Mouse (Mus musculus): ENCODE data around the gene Herc1. TPM values are rescaled to one million over a fixed set of nuclear protein-coding genes. Genes with fewer than 3 reads are reported as not detected.
A peak's percentile ranks its signal among the peaks of the same experiment; 100 is the strongest.

Herc1 gene
- polyA plus RNA-seq, 1 experiment from 2014 or later = 24.9 TPM

DNA sequence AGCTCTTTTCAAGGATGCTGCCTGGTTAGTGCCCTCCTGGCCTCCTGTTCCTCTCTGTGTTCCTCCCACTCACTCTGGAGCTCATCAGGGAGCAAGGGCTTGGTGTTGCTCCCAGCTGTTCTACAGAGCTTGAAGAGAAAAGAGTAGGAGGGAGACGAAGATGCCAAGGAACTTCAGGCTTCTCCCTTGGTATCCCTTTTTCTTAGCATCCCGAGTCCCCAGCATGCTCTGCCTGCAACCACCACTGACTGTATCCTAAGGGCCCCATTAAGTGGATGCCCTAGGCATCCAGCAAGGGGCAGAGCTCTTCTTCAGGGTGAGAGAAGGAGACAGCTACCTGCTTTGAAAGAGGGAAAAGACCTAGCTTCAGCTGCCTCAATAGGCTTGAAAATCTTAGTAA is 33.6 kb upstream of the Herc1 start:
- Histone ChIP-seq H3K4me3 (ENCODE audit: low read depth, low read length) (no peak overlapping the region), H3K36me3 (ENCODE audit: control insufficient read depth, insufficient read depth, low read length) (no peaks in the 10 kb centered on the region), H3K9ac (ENCODE audit: low read length) (no peak overlapping the region), H3K4me2 (ENCODE audit: low read depth, severe bottlenecking) (no peak overlapping the region), H3K4me1 (ENCODE audit: control insufficient read depth, insufficient read depth, low read length) (no peaks in the 10 kb centered on the region), H3K27me3 (ENCODE audit: control insufficient read depth, insufficient read depth, low read length) (no peaks in the 10 kb centered on the region), H3K9me3 (ENCODE audit: control insufficient read depth, low read length) (no peaks in the 10 kb centered on the region), H3K27ac (replicated peaks; ENCODE audit: low read depth, low read length) (no peak overlapping the region)
- 87% methylated on average over 2 of the region's 2 CpGs for WGBS
- ATAC-seq (ENCODE audit: insufficient number of reproducible peaks, low FRiP score, low TSS enrichment, low read depth) (no peak), DNase-seq (ENCODE audit: low spot score) (no peak)

DNA sequence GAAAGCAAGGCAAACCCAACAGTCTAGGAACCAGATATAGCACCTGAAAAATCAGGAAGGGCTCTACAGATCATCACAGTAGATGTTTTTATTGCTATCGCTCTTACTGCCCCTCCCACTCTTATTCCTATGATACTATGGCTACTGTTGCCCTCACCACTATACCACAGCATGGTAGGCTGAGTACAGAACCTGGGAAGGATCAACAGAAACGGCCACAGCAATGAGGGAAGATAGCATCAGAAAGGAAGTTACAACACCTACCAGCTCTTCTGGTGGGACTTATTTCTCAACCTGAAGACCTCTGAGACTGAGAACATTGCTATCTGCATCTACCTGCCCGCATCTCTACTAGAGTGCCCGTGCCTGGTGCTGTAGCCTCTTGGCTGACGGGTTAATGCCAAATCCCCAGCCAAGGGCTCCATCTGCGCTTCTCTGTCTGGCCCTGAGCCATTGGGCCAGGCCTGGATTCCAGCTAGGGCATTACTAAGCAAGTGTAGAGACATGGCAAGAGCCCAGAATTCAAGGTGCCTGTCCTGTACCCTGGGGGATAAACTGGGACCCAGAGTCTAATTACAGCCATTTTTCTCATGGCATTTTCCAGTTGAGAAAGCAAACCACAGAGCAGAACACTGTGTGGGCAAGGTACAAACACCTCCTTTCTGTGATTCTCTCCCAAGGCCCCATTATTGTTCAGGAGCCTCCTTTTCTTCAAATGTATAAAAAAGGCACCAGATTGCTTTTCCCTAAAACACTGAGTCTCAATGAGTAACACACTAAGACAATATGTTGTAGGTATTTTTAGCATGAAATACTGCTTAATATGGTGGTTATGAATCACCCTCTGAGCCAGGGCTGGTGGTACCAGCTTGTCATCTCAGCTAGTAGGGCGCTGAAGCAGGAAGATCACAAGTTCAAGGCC is 28.0 kb upstream of the Herc1 start:
- WGBS = 83% methylated on average over 7 of the region's 7 CpGs
- Histone ChIP-seq H3K9ac (ENCODE audit: low read length) (no peak overlapping the region), H3K4me3 (ENCODE audit: low read depth, low read length) (no peak overlapping the region), H3K4me2 (ENCODE audit: low read depth, severe bottlenecking) (no peak overlapping the region), H3K27ac (replicated peaks; ENCODE audit: low read depth, low read length) (no peak overlapping the region), H3K9me3 (ENCODE audit: control insufficient read depth, low read length) (no peaks in the 10 kb centered on the region), H3K4me1 (ENCODE audit: control insufficient read depth, insufficient read depth, low read length) (no peaks in the 10 kb centered on the region), H3K27me3 (ENCODE audit: control insufficient read depth, insufficient read depth, low read length) (no peaks in the 10 kb centered on the region), H3K36me3 (ENCODE audit: control insufficient read depth, insufficient read depth, low read length) (no peaks in the 10 kb centered on the region)
- no peak for DNase-seq (ENCODE audit: low spot score)
- no peak for ATAC-seq (ENCODE audit: insufficient number of reproducible peaks, low FRiP score, low TSS enrichment, low read depth)

DNA sequence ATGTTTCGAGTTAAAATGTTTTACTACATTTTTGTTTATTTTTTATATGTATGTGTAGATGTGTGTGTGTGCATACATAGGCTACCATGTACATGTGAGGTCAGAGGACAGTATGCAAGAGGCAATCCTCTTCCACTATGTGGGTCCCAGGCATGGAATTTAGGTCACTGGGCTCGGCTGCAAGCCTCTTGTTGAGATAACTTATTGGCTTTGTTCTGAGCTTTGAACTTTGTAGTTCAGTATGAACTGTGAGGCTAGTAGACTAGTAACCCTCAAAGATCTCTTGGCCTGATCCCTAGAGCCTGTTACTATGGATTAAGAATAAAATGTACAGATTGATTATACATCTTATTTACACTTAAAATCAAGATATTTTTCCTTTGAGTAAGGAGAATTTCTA is 23.4 kb upstream of the Herc1 start:
- H3K4me1 ChIP-seq (ENCODE audit: control insufficient read depth, insufficient read depth, low read length) = peaks cover 4% of the 10 kb centered on the region; the same call in 1 of the 2 replicates
- H3K4me3 ChIP-seq (ENCODE audit: low read depth, low read length) = no peak overlapping the region
- H3K27me3 ChIP-seq (ENCODE audit: control insufficient read depth, insufficient read depth, low read length) = no peaks in the 10 kb centered on the region
- no peaks in the 10 kb centered on the region for H3K36me3 ChIP-seq (ENCODE audit: control insufficient read depth, insufficient read depth, low read length)
- H3K9ac ChIP-seq (ENCODE audit: low read length) = no peak overlapping the region
- no peak for ATAC-seq (ENCODE audit: insufficient number of reproducible peaks, low FRiP score, low TSS enrichment, low read depth)
- DNase-seq (ENCODE audit: low spot score) = no peak
- no peaks in the 10 kb centered on the region for H3K9me3 ChIP-seq (ENCODE audit: control insufficient read depth, low read length)
- H3K4me2 ChIP-seq (ENCODE audit: low read depth, severe bottlenecking) = no peak overlapping the region
- no peak overlapping the region for H3K27ac ChIP-seq (replicated peaks; ENCODE audit: low read depth, low read length)
- 76% methylated on average over 2 of the region's 2 CpGs for WGBS

DNA sequence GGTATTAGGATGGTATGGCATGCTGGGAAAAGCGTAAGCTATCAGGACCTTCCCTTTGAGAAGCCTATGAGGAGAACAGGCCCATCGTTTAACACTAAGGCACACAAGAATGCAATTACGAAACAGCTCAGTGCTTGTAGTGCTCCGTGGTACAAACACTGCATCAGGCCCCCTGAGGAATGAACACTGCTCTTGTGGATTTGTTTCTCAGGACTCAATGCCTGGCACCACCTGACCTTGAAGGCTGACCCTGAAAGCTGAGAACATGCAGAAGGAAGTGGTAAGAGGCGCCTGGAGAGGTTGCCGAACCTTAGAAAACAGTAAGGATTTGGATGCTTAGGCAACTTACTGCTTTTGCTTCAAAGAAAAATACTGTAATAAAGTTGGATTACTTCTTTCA is 20.8 kb upstream of the Herc1 start:
- Histone ChIP-seq H3K4me3 (ENCODE audit: low read depth, low read length) (no peak overlapping the region), H3K4me1 (ENCODE audit: control insufficient read depth, insufficient read depth, low read length) (peaks cover 4% of the 10 kb centered on the region; the same call in 1 of the 2 replicates), H3K9me3 (ENCODE audit: control insufficient read depth, low read length) (no peaks in the 10 kb centered on the region), H3K4me2 (ENCODE audit: low read depth, severe bottlenecking) (no peak overlapping the region), H3K36me3 (ENCODE audit: control insufficient read depth, insufficient read depth, low read length) (no peaks in the 10 kb centered on the region), H3K27ac (replicated peaks; ENCODE audit: low read depth, low read length) (0 out of 2 replicates have a peak overlapping the region, but pooled peaks have one; percentile 59), H3K9ac (ENCODE audit: low read length) (no peak overlapping the region), H3K27me3 (ENCODE audit: control insufficient read depth, insufficient read depth, low read length) (no peaks in the 10 kb centered on the region)
- DNase-seq (ENCODE audit: low spot score) (peak; percentile 53), ATAC-seq (ENCODE audit: insufficient number of reproducible peaks, low FRiP score, low TSS enrichment, low read depth) (0 out of 2 replicates have a peak, but pooled peaks have one; percentile 31)
- 32% methylated on average over 6 of the region's 6 CpGs for WGBS

DNA sequence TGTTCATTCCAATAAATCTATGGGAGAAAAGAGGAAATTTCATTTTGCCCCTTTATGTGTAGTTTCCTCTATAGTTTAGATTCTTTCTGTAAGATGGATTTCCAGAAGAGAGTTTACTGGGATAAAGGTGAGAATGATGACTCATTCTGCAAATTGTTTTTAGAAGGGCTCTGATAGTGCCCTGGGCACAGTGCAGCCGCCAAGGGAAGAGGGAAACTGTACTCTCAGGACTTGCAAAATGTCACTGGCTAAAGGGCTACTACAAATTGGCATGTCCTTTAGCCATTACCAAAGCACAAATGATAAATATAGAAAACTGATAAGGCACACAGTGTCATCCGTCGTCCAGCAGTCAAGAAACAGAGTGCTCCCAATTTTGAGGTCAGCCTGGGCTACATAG is 19.8 kb upstream of the Herc1 start:
- ATAC-seq (ENCODE audit: insufficient number of reproducible peaks, low FRiP score, low TSS enrichment, low read depth) (no peak), DNase-seq (ENCODE audit: low spot score) (no peak)
- H3K27ac ChIP-seq (replicated peaks; ENCODE audit: low read depth, low read length) = no peak overlapping the region
- no peaks in the 10 kb centered on the region for H3K27me3 ChIP-seq (ENCODE audit: control insufficient read depth, insufficient read depth, low read length)
- H3K36me3 ChIP-seq (ENCODE audit: control insufficient read depth, insufficient read depth, low read length) = no peaks in the 10 kb centered on the region
- H3K9me3 ChIP-seq (ENCODE audit: control insufficient read depth, low read length) = no peaks in the 10 kb centered on the region
- 83% methylated on average over 3 of the region's 3 CpGs for WGBS
- H3K4me1 ChIP-seq (ENCODE audit: control insufficient read depth, insufficient read depth, low read length) = peaks cover 4% of the 10 kb centered on the region; the same call in 1 of the 2 replicates
- H3K4me3 ChIP-seq (ENCODE audit: low read depth, low read length) = no peak overlapping the region
- H3K4me2 ChIP-seq (ENCODE audit: low read depth, severe bottlenecking) = no peak overlapping the region
- no peak overlapping the region for H3K9ac ChIP-seq (ENCODE audit: low read length)

DNA sequence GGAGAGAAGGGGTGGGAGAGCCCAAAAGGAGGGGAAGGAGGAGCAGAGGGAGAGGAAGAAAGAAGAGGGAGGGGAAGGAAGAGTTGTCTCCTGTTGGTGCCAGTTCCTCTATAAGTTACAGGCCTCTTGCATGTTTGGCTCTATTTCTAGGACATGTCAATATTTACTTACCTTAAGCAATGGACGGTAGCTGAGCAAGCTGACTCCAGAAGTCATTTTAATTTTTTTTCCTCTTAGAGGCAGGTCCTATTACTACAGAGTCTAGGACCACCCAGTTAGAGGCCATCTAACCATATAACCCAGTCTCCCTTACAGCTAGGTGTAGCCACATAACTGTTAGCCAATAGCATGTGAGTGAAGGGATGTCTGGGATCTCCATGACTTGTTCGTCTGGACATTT is 18.7 kb upstream of the Herc1 start:
- DNase-seq (ENCODE audit: low spot score) (no peak), ATAC-seq (ENCODE audit: insufficient number of reproducible peaks, low FRiP score, low TSS enrichment, low read depth) (no peak)

DNA sequence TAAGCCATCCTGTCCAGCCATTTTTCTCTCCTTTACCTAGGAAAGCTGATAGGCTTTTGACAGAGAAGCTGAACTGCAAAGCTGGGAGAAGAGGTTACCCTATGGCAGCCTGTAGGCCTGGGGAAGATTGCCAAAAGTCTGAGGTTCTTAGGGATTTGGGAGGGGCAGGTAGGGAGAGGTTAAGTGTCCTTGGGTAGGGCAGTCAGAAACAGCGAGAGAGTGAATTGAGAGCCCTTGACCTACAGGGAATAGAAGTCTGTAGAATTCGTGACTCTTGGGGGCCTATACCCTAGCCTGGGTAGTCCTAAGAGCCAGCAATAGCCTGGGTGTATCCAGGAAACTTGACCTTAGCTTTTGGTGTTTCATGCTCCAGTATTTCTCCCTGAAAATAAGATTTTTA is 17.9 kb upstream of the Herc1 start:
- Histone ChIP-seq H3K4me1 (ENCODE audit: control insufficient read depth, insufficient read depth, low read length) (peaks cover 4% of the 10 kb centered on the region; the same call in 1 of the 2 replicates), H3K4me2 (ENCODE audit: low read depth, severe bottlenecking) (no peak overlapping the region), H3K27ac (replicated peaks; ENCODE audit: low read depth, low read length) (no peak overlapping the region), H3K27me3 (ENCODE audit: control insufficient read depth, insufficient read depth, low read length) (no peaks in the 10 kb centered on the region), H3K36me3 (ENCODE audit: control insufficient read depth, insufficient read depth, low read length) (no peaks in the 10 kb centered on the region), H3K9me3 (ENCODE audit: control insufficient read depth, low read length) (no peaks in the 10 kb centered on the region), H3K4me3 (ENCODE audit: low read depth, low read length) (no peak overlapping the region), H3K9ac (ENCODE audit: low read length) (no peak overlapping the region)
- ATAC-seq (ENCODE audit: insufficient number of reproducible peaks, low FRiP score, low TSS enrichment, low read depth) (no peak), DNase-seq (ENCODE audit: low spot score) (no peak)
- WGBS = 68% methylated on average over 2 of the region's 2 CpGs

More for the DNA sequence above, 18.7 kb upstream of the Herc1 start:
- no peaks in the 10 kb centered on the region for H3K27me3 ChIP-seq (ENCODE audit: control insufficient read depth, insufficient read depth, low read length)
- 84% methylated on average over 2 of the region's 2 CpGs for WGBS
- no peak overlapping the region for H3K27ac ChIP-seq (replicated peaks; ENCODE audit: low read depth, low read length)
- H3K9ac ChIP-seq (ENCODE audit: low read length) = no peak overlapping the region
- no peak overlapping the region for H3K4me3 ChIP-seq (ENCODE audit: low read depth, low read length)
- H3K36me3 ChIP-seq (ENCODE audit: control insufficient read depth, insufficient read depth, low read length) = no peaks in the 10 kb centered on the region
- H3K9me3 ChIP-seq (ENCODE audit: control insufficient read depth, low read length) = no peaks in the 10 kb centered on the region
- no peak overlapping the region for H3K4me2 ChIP-seq (ENCODE audit: low read depth, severe bottlenecking)
- peaks cover 4% of the 10 kb centered on the region; the same call in 1 of the 2 replicates for H3K4me1 ChIP-seq (ENCODE audit: control insufficient read depth, insufficient read depth, low read length)

DNA sequence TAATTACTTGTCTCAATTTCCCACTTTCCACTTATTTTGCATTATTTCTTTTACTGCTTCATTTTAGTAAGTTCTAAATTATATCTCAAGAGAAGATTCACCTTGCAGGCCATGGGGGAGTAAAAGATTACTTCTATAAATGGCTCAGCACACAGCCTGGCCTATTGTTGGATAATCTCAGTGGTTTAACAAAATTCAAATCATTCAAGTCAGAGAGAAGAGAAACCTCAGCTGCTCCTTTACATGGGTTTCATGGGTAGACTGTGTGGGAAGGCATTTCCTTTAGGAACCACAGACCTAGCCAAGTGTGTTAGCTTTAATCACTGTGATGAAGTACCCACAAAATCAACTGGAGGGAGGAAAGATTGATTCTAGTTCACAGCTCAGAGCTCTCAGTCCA is 13.0 kb upstream of the Herc1 start:
- no peak for ATAC-seq (ENCODE audit: insufficient number of reproducible peaks, low FRiP score, low TSS enrichment, low read depth)
- H3K27me3 ChIP-seq (ENCODE audit: control insufficient read depth, insufficient read depth, low read length) = no peaks in the 10 kb centered on the region
- H3K4me3 ChIP-seq (ENCODE audit: low read depth, low read length) = no peak overlapping the region
- no peak overlapping the region for H3K9ac ChIP-seq (ENCODE audit: low read length)
- DNase-seq (ENCODE audit: low spot score) = no peak
- H3K9me3 ChIP-seq (ENCODE audit: control insufficient read depth, low read length) = no peaks in the 10 kb centered on the region
- H3K4me2 ChIP-seq (ENCODE audit: low read depth, severe bottlenecking) = no peak overlapping the region
- no peaks in the 10 kb centered on the region for H3K36me3 ChIP-seq (ENCODE audit: control insufficient read depth, insufficient read depth, low read length)
- H3K27ac ChIP-seq (replicated peaks; ENCODE audit: low read depth, low read length) = no peak overlapping the region
- no peaks in the 10 kb centered on the region for H3K4me1 ChIP-seq (ENCODE audit: control insufficient read depth, insufficient read depth, low read length)
